9 mouse cellular contexts compared by ENCODE assay signal in genomic region chr4:133233285-133233976, GRCm38 (mm10). TPM values are rescaled to one million over a fixed set of nuclear protein-coding genes. Genes with fewer than 3 reads are reported as not detected.
A peak's percentile ranks its signal among the peaks of the same experiment; 100 is the strongest.
DNase-seq lines count a peak whose midpoint lies in the region; ATAC-seq lines count a peak whose summit lies in the region.
"Had no signal": no experiment of that assay in that cellular context is flagged by ENCODE, and none has a peak within 500 bp of the region (broad histone marks: within the 10 kb centered on the region; RNA-seq: fewer than 3 reads in every experiment).

No protein-coding gene starts in this region.

- no peak overlapping the region for H3K9ac ChIP-seq in kidney, embryonic 14.5 days (ENCODE audit: low read depth, low read length)
- no peak overlapping the region for H3K9ac ChIP-seq in hindbrain, embryonic 12.5 days
- H3K9ac ChIP-seq: limb, embryonic 13.5 days had no signal

- H3K27ac ChIP-seq in kidney, embryonic 14.5 days (ENCODE audit: low read depth, low read length) = no peak overlapping the region
- H3K27ac ChIP-seq in hindbrain, embryonic 12.5 days = no peak overlapping the region
- H3K27ac ChIP-seq: limb, embryonic 13.5 days had no signal

- no peaks in the 10 kb centered on the region for H3K4me1 ChIP-seq in kidney, embryonic 14.5 days (ENCODE audit: control insufficient read depth, insufficient read depth, low read length)
- H3K4me1 ChIP-seq in hindbrain, embryonic 12.5 days = 0 out of 2 replicates have a peak, but pooled peaks cover 4% of the 10 kb centered on the region

- peak; percentile 68 for DNase-seq in kidney, adult 18-20 months
- DNase-seq in Muller cell, postnatal 12 days (ENCODE audit: inconsistent ontology term) = peak; percentile 22
- DNase-seq in heart, postnatal 10 days = peak; percentile 47 to 60
- peak; percentile 83 for DNase-seq in lung, postnatal 36 days
- DNase-seq in layer of hippocampus, postnatal 14 days (ENCODE audit: low spot score in 2 of 2) = no peak
- DNase-seq in frontal cortex, postnatal 25 days (ENCODE audit: low spot score in 2 of 2) = no peak

- intact Hi-C loops in heart, postnatal 10 days (cut with DNase I) = loop anchor here (1.0 kb wide), 2 partner anchors 19 to 64 kb away; no protein-coding TSS in a partner anchor

- no peaks in the 10 kb centered on the region for H3K9me3 ChIP-seq in kidney, embryonic 14.5 days (ENCODE audit: control insufficient read depth, low read length)
- H3K9me3 ChIP-seq in hindbrain, embryonic 12.5 days (replicated peaks) = no peaks in the 10 kb centered on the region
- H3K9me3 ChIP-seq: limb, embryonic 13.5 days had no signal

- no peak overlapping the region for H3K4me3 ChIP-seq in kidney, embryonic 14.5 days (ENCODE audit: low read length)
- H3K4me3 ChIP-seq in hindbrain, embryonic 12.5 days = no peak overlapping the region
- H3K4me3 ChIP-seq: limb, embryonic 13.5 days had no signal

- 38% methylated on average over 10 of the region's 10 CpGs for WGBS in kidney, embryonic 14.5 days
- WGBS in hindbrain, embryonic 12.5 days = 50% methylated on average over 10 of the region's 10 CpGs

- no peaks in the 10 kb centered on the region for H3K36me3 ChIP-seq in kidney, embryonic 14.5 days (ENCODE audit: control insufficient read depth, insufficient read depth, low read length)
- H3K36me3 ChIP-seq in hindbrain, embryonic 12.5 days = no peaks in the 10 kb centered on the region
- H3K36me3 ChIP-seq: limb, embryonic 13.5 days had no signal

- H3K4me2 ChIP-seq in kidney, embryonic 14.5 days (replicated peaks; ENCODE audit: low read depth, low read length) = no peak overlapping the region
- H3K4me2 ChIP-seq in hindbrain, embryonic 12.5 days (replicated peaks) = no peak overlapping the region
- H3K4me2 ChIP-seq: limb, embryonic 13.5 days had no signal

- ATAC-seq in kidney, embryonic 14.5 days (ENCODE audit: low FRiP score, low TSS enrichment) = no peak
- ATAC-seq in hindbrain, embryonic 12.5 days (ENCODE audit: low FRiP score) = no peak

- H3K27me3 ChIP-seq in kidney, embryonic 14.5 days (ENCODE audit: control insufficient read depth, insufficient read depth, low read length) = no peaks in the 10 kb centered on the region
- H3K27me3 ChIP-seq in hindbrain, embryonic 12.5 days = peaks cover 9% of the 10 kb centered on the region

RNA-seq across cellular contexts. Expression of gene Map3k6, which starts 7.2 kb away (rescaled TPM):
- 2.8 and 4.1 TPM in 2 replicates for polyA plus RNA-seq in kidney, embryonic 14.5 days (2014; fragmentation: Nextera tagmentation; extraction: Ambion mirVana)
- 10 to 100 TPM in 1 of 2 experiments, 1 to 10 TPM in 1; 8.2 to 30.7 TPM for total RNA-seq in heart, postnatal 10 days (2021)
- polyA plus RNA-seq in hindbrain, embryonic 12.5 days (2016; fragmentation: Nextera tagmentation; extraction: Ambion mirVana) = 1.9 and 2.3 TPM in 2 replicates
- 10 to 100 TPM in 1 of 2 experiments, 1 to 10 TPM in 1; 5.3 to 10.2 TPM for total RNA-seq in layer of hippocampus, postnatal 14 days (2021)

RNA-seq across cellular contexts. Expression of gene Gpr3, which starts 21.1 kb away (rescaled TPM):
- polyA plus RNA-seq in kidney, embryonic 14.5 days (2014; fragmentation: Nextera tagmentation; extraction: Ambion mirVana) = 0.53 TPM in 1 of 2 replicates, not detected in the other
- total RNA-seq in heart, postnatal 10 days (2021) = under 1 TPM in 1 of 2 experiments, not detected in 1; 0.12 TPM
- polyA plus RNA-seq in hindbrain, embryonic 12.5 days (2016; fragmentation: Nextera tagmentation; extraction: Ambion mirVana) = 0.08 and 0.35 TPM in 2 replicates
- total RNA-seq in layer of hippocampus, postnatal 14 days (2021) = 1 to 10 TPM; 8.2 to 9.2 TPM

RNA-seq across cellular contexts. Expression of gene Cd164l2, which starts 21.5 kb away (rescaled TPM):
- polyA plus RNA-seq in kidney, embryonic 14.5 days (2014; fragmentation: Nextera tagmentation; extraction: Ambion mirVana) = 6.9 and 7.6 TPM in 2 replicates
- not detected for total RNA-seq in heart, postnatal 10 days (2021)
- polyA plus RNA-seq in hindbrain, embryonic 12.5 days (2016; fragmentation: Nextera tagmentation; extraction: Ambion mirVana) = 2.0 and 2.3 TPM in 2 replicates
- 1 to 10 TPM; 2.6 to 4.8 TPM for total RNA-seq in layer of hippocampus, postnatal 14 days (2021)

RNA-seq across cellular contexts. Expression of gene Sytl1, which starts 29.5 kb away (rescaled TPM):
- 0.70 and 1.1 TPM in 2 replicates for polyA plus RNA-seq in kidney, embryonic 14.5 days (2014; fragmentation: Nextera tagmentation; extraction: Ambion mirVana)
- total RNA-seq in heart, postnatal 10 days (2021) = 1 to 10 TPM in 1 of 2 experiments, under 1 TPM in 1; 0.74 to 1.5 TPM
- polyA plus RNA-seq in hindbrain, embryonic 12.5 days (2016; fragmentation: Nextera tagmentation; extraction: Ambion mirVana) = 0.67 and 1.2 TPM in 2 replicates
- under 1 TPM; 0.19 to 0.44 TPM for total RNA-seq in layer of hippocampus, postnatal 14 days (2021)

RNA-seq across cellular contexts. Expression of gene Tmem222, which starts 44.2 kb away (rescaled TPM):
- polyA plus RNA-seq in kidney, embryonic 14.5 days (2014; fragmentation: Nextera tagmentation; extraction: Ambion mirVana) = 74.9 and 87.9 TPM in 2 replicates
- 10 to 100 TPM; 28.7 to 31.7 TPM for total RNA-seq in heart, postnatal 10 days (2021)
- 75.7 and 77.7 TPM in 2 replicates for polyA plus RNA-seq in hindbrain, embryonic 12.5 days (2016; fragmentation: Nextera tagmentation; extraction: Ambion mirVana)
- 10 to 100 TPM; 78.2 to 78.4 TPM for total RNA-seq in layer of hippocampus, postnatal 14 days (2021)

Comparison
In these comparisons a context has a peak if more than half of its experiments do, and no peak if none do; other contexts are left out.
1. DNase-seq: peak in kidney, adult 18-20 months (single experiment), Muller cell, postnatal 12 days (single experiment), heart, postnatal 10 days (2 of 2) and lung, postnatal 36 days (single experiment); none in layer of hippocampus, postnatal 14 days (0 of 2) and frontal cortex, postnatal 25 days (0 of 2).
2. RNA of gene Gpr3, which starts 21.1 kb away (total RNA-seq): 8.2 to 9.2 TPM in layer of hippocampus, postnatal 14 days; 0.12 TPM in heart, postnatal 10 days; every median in the first group is over 4 times any median in the second.